Comparison of ENCODE assay signal across 11 mouse cellular contexts in the genomic region with DNA sequence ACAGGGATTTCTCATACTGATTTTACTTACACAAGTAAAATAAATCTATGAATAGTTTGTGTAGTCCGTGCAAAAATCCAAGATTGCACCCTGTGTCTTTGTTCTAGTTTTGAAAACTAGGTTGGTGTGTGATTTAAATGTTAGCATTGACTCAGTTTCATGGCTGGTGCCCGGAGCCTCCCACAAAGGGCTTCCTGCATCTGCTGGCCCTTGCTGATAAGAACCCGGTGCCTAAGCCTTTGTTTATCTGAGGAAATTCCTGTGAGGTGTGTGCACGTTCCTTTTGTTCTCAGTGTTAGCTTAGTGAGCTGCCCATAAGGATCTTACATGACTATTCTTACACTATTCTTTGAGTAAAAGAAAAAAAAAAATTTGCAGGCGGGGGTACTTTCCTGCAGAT. TPM values are rescaled to one million over a fixed set of nuclear protein-coding genes. Genes with fewer than 3 reads are reported as not detected.
DNase-seq lines count a peak whose midpoint lies in the region; ATAC-seq and TF ChIP-seq lines count a peak whose summit lies in the region.
"Had no signal": no experiment of that assay in that cellular context is flagged by ENCODE, and none has a peak within 500 bp of the region (broad histone marks: within the 10 kb centered on the region; RNA-seq: fewer than 3 reads in every experiment).

No protein-coding gene starts in this region.

- H3K4me3 ChIP-seq in G1E (ENCODE audit: low read depth, low read length): no peak overlapping the region
- no peak overlapping the region for H3K4me3 ChIP-seq in brown adipose tissue, adult 24 weeks (ENCODE audit: insufficient read depth, low read depth, low read length)
- no peak overlapping the region for H3K4me3 ChIP-seq in lung, embryonic 14.5 days (ENCODE audit: low read depth, low read length)
- H3K4me3 ChIP-seq in hindbrain, embryonic 10.5 days: no peak overlapping the region
- H3K4me3 ChIP-seq: forebrain, embryonic 10.5 days; limb, embryonic 12.5 days had no signal

- peak; percentile 98 for ATAC-seq in G1E (ENCODE audit: extremely low read depth, insufficient number of reproducible peaks, low FRiP score, poor library complexity, severe bottlenecking)
- peak; percentile 80; the same call in 1 of the 2 replicates for ATAC-seq in lung, embryonic 14.5 days (ENCODE audit: insufficient read depth)
- no peak for ATAC-seq in cerebellum, adult (ENCODE audit: insufficient number of reproducible peaks, low FRiP score, low TSS enrichment)
- ATAC-seq: hindbrain, embryonic 16.5 days had no signal

- WGBS in lung, embryonic 14.5 days: 17% methylated on average over 5 of the region's 5 CpGs
- 61% methylated on average over 5 of the region's 5 CpGs for WGBS in hindbrain, embryonic 10.5 days

- H3K9ac ChIP-seq in lung, embryonic 14.5 days: no peak overlapping the region
- H3K9ac ChIP-seq: limb, embryonic 12.5 days had no signal

- TF ChIP-seq CTCF in G1E (IDR thresholded peaks at IDR 0.05; ENCODE audit: low read depth, low read length): no peak
- no peak for TF ChIP-seq CTCF in lung, embryonic 14.5 days (IDR thresholded peaks at IDR 0.05; ENCODE audit: low read depth)

- H3K9me3 ChIP-seq in G1E (replicated peaks): no peaks in the 10 kb centered on the region
- H3K9me3 ChIP-seq in lung, embryonic 14.5 days (ENCODE audit: low read depth, low read length): no peaks in the 10 kb centered on the region
- H3K9me3 ChIP-seq in hindbrain, embryonic 10.5 days: 0 out of 2 replicates have a peak, but pooled peaks cover 3% of the 10 kb centered on the region
- H3K9me3 ChIP-seq: forebrain, embryonic 10.5 days; limb, embryonic 12.5 days had no signal

- H3K27me3 ChIP-seq in G1E (ENCODE audit: insufficient read depth, low read length): no peaks in the 10 kb centered on the region
- H3K27me3 ChIP-seq in lung, embryonic 14.5 days (ENCODE audit: insufficient read depth, low read length): no peaks in the 10 kb centered on the region
- H3K27me3 ChIP-seq in hindbrain, embryonic 10.5 days (ENCODE audit: insufficient read depth, poor library complexity, severe bottlenecking): no peaks in the 10 kb centered on the region
- H3K27me3 ChIP-seq: limb, embryonic 12.5 days had no signal

- peaks cover 30% of the 10 kb centered on the region for H3K4me1 ChIP-seq in G1E (ENCODE audit: insufficient read depth, low read depth, low read length)
- H3K4me1 ChIP-seq in brown adipose tissue, adult 24 weeks (ENCODE audit: control insufficient read depth, insufficient read depth, insufficient read length, low read length): no peaks in the 10 kb centered on the region; the same call in 1 of the 2 replicates
- H3K4me1 ChIP-seq in lung, embryonic 14.5 days (ENCODE audit: insufficient read depth): no peaks in the 10 kb centered on the region
- H3K4me1 ChIP-seq in hindbrain, embryonic 10.5 days (replicated peaks): no peaks in the 10 kb centered on the region
- H3K4me1 ChIP-seq: forebrain, embryonic 10.5 days; limb, embryonic 12.5 days had no signal

- peaks cover 61% of the 10 kb centered on the region for H3K36me3 ChIP-seq in G1E (replicated peaks)
- H3K36me3 ChIP-seq in lung, embryonic 14.5 days (ENCODE audit: insufficient read depth): peaks cover 66% of the 10 kb centered on the region
- peaks cover 80% of the 10 kb centered on the region for H3K36me3 ChIP-seq in hindbrain, embryonic 10.5 days

- H3K4me2 ChIP-seq in lung, embryonic 14.5 days: no peak overlapping the region
- H3K4me2 ChIP-seq: limb, embryonic 12.5 days had no signal

- 0 out of 2 replicates have a peak overlapping the region, but pooled peaks have one; percentile 8 for H3K27ac ChIP-seq in brown adipose tissue, adult 24 weeks (replicated peaks; ENCODE audit: low read depth, low read length)
- peak overlapping the region; percentile 13; the same call in 1 of the 2 replicates for H3K27ac ChIP-seq in lung, embryonic 14.5 days (ENCODE audit: low read depth)
- no peak overlapping the region for H3K27ac ChIP-seq in hindbrain, embryonic 10.5 days
- H3K27ac ChIP-seq: forebrain, embryonic 10.5 days; limb, embryonic 12.5 days had no signal

- intact Hi-C loops in heart, postnatal 14 days (cut with DNase I): no loop called here

- DNase-seq in G1E (ENCODE audit: low spot score): peak; percentile 68
- DNase-seq in heart, postnatal 14 days: peak; percentile 20 to 22
- peak; percentile 65 for DNase-seq in lung, embryonic 14.5 days
- no peak for DNase-seq in hindbrain, embryonic 10.5 days (ENCODE audit: low spot score)
- DNase-seq in frontal cortex, postnatal 25 days (ENCODE audit: low spot score in 2 of 2): no peak
- no peak for DNase-seq in left cerebral cortex, adult 9 months (ENCODE audit: low spot score in 2 of 2)

RNA-seq across cellular contexts. Expression of a gene that starts 16.4 kb away (rescaled TPM):
- total RNA-seq in G1E (2014; fragmentation: Nextera tagmentation) (41.1 and 55.0 TPM in 2 replicates), G1E (2017) (43.2 and 43.3 TPM in 2 replicates)
- polyA plus RNA-seq in G1E (2012): 7.8 and 9.7 TPM in 2 replicates
- 27.1 and 35.2 TPM in 2 replicates for polyA plus RNA-seq in brown adipose tissue, adult 24 weeks (2012; ENCODE audit: insufficient read depth, insufficient read length, missing spikeins)
- 10 to 100 TPM; 27.6 to 28.9 TPM for total RNA-seq in heart, postnatal 14 days (2021)
- 52.1 and 55.6 TPM in 2 replicates for polyA plus RNA-seq in lung, embryonic 14.5 days (2014; fragmentation: Nextera tagmentation; extraction: Ambion mirVana)
- 31.1 and 38.2 TPM in 2 replicates for polyA plus RNA-seq in hindbrain, embryonic 10.5 days (2016; fragmentation: Nextera tagmentation; extraction: Ambion mirVana)

RNA-seq across cellular contexts. Expression of a gene that starts 18.1 kb away (rescaled TPM):
- total RNA-seq in G1E (2014; fragmentation: Nextera tagmentation) (0.73 TPM in 1 of 2 replicates, not detected in the other), G1E (2017) (0.06 and 0.22 TPM in 2 replicates)
- polyA plus RNA-seq in G1E (2012): 0.01 TPM in 1 of 2 replicates, not detected in the other
- 1.0 and 1.4 TPM in 2 replicates for polyA plus RNA-seq in brown adipose tissue, adult 24 weeks (2012; ENCODE audit: insufficient read depth, insufficient read length, missing spikeins)
- 1 to 10 TPM; 9.2 to 9.6 TPM for total RNA-seq in heart, postnatal 14 days (2021)
- 32.5 and 33.6 TPM in 2 replicates for polyA plus RNA-seq in lung, embryonic 14.5 days (2014; fragmentation: Nextera tagmentation; extraction: Ambion mirVana)
- polyA plus RNA-seq in hindbrain, embryonic 10.5 days (2016; fragmentation: Nextera tagmentation; extraction: Ambion mirVana): 9.2 and 11.4 TPM in 2 replicates

RNA-seq across cellular contexts. Expression of a gene that starts 23.4 kb away (rescaled TPM):
- total RNA-seq in G1E (2014; fragmentation: Nextera tagmentation): 28.2 and 63.9 TPM in 2 replicates
- 40.3 and 45.4 TPM in 2 replicates for total RNA-seq in G1E (2017)
- polyA plus RNA-seq in G1E (2012): 8.9 TPM in 2 replicates
- polyA plus RNA-seq in brown adipose tissue, adult 24 weeks (2012; ENCODE audit: insufficient read depth, insufficient read length, missing spikeins): 1.1 TPM in 1 of 2 replicates, not detected in the other
- 1 to 10 TPM; 4.4 to 5.8 TPM for total RNA-seq in heart, postnatal 14 days (2021)
- polyA plus RNA-seq in lung, embryonic 14.5 days (2014; fragmentation: Nextera tagmentation; extraction: Ambion mirVana): 65.5 and 68.2 TPM in 2 replicates
- polyA plus RNA-seq in hindbrain, embryonic 10.5 days (2016; fragmentation: Nextera tagmentation; extraction: Ambion mirVana): 37.5 and 46.4 TPM in 2 replicates

RNA-seq across cellular contexts. Expression of a gene that starts 42.8 kb away (rescaled TPM):
- total RNA-seq in G1E (2014; fragmentation: Nextera tagmentation): 4.4 and 14.9 TPM in 2 replicates
- 5.3 and 5.7 TPM in 2 replicates for total RNA-seq in G1E (2017)
- polyA plus RNA-seq in G1E (2012): 1.1 and 1.4 TPM in 2 replicates
- 0.58 and 1.4 TPM in 2 replicates for polyA plus RNA-seq in brown adipose tissue, adult 24 weeks (2012; ENCODE audit: insufficient read depth, insufficient read length, missing spikeins)
- 1 to 10 TPM; 1.9 to 2.2 TPM for total RNA-seq in heart, postnatal 14 days (2021)
- polyA plus RNA-seq in lung, embryonic 14.5 days (2014; fragmentation: Nextera tagmentation; extraction: Ambion mirVana): 5.9 and 6.3 TPM in 2 replicates
- polyA plus RNA-seq in hindbrain, embryonic 10.5 days (2016; fragmentation: Nextera tagmentation; extraction: Ambion mirVana): 7.6 and 9.1 TPM in 2 replicates

Comparison
In these comparisons a context has a peak if more than half of its experiments do, and no peak if none do; other contexts are left out.
1. DNase-seq: peak in G1E (single experiment), heart, postnatal 14 days (2 of 2) and lung, embryonic 14.5 days (single experiment); none in hindbrain, embryonic 10.5 days (single experiment), frontal cortex, postnatal 25 days (0 of 2) and left cerebral cortex, adult 9 months (0 of 2).